Mouse (Mus musculus): ENCODE results near the gene Tspyl3. TPM values are rescaled to one million over a fixed set of nuclear protein-coding genes. Genes with fewer than 3 reads are reported as not detected.

The Tspyl3 gene
- polyA plus RNA-seq (2012; rRNA removed), result 6.1 and 8.5 TPM in 2 replicates

DNA sequence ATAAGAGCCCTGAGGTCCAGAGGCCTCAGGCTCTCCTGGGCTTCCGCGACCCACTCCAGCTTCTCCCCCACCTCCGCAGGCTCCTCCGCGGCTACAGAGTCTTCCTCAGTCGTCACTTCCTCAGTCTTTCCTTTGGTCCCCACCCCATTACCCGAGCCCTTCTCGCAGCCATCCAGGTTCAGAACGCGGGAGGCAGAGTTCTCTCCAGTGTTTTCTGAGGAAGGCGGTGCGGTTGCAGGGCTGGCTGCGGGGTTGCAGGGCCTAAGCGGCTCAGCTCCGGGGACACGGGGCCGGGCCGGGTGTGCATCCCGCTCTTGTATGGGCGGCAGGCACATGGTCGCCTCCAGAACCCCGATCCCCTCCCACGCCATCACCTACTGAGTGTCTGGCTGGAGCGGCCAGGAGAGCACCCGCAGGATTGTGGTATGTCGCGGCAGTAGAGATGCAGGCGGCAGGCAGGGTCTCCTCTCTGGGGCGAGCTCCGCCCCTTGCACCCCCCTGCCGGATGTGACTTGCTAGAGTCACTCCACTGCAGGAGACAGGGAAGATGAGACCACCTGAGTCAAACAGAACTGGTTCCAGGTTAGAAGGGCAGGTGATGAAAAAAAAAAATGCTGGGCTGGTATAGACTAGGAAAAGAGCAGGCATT is at the start of gene Tspyl3:
Gene Tspyl3 (minus strand): TSS at position 496 of the 649 bp plus-strand sequence.

DNA sequence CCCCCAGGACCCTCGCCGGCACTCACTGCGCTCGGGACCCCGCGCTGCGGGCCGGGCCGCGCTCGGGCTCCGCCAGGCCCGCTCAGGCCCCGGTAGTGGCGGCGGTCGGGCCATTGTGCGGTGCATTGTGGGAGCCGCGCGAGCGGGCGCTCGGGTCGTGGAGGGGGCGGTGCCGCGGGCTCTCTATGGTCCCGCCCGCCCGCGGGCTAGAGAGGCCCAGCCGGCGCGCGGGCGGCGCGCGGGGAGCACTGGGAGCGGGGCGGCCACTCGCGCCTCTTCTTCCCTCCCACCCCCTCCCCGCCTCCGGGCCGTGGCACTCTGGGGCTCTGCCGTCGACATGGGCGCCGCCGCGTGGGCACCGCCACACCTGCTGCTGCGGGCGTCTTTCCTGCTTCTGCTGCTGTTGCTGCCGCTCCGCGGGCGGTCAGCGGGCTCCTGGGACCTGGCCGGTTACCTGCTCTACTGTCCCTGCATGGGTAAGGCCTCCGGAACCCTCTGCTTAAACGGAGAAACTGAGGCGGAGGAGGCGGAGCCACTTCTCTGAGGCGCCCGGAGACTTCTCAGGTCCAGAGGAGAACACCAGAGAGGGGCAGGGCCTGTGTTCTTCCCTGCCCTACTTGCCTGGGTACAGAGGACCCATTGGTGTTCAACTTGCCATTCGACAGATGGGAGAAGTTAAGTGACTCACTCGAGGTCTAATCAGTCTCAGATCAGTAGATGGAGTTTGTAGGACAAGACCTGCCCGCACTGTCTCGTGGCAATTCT is 16.2 kb upstream of the Tspyl3 start, which contains the start of the genes Plagl2 and Pofut1:
Gene Plagl2 (minus strand): TSS at position 177 of the 765 bp plus-strand sequence.
Gene Pofut1 (plus strand): TSS at position 284 of the 765 bp plus-strand sequence.

Other genes with a start within 250 kb of the Tspyl3 start
- gene Pdrg1, start 210.0 kb downstream of the Tspyl3 start, polyA plus RNA-seq (2012; rRNA removed), result 90.3 and 94.6 TPM in 2 replicates
- gene Xkr7, start 193.6 kb downstream of the Tspyl3 start, polyA plus RNA-seq (2012; rRNA removed), result 3.6 and 3.8 TPM in 2 replicates
- 6.1 and 8.5 TPM in 2 replicates for gene Ccm2l, start 159.5 kb downstream of the Tspyl3 start, polyA plus RNA-seq (2012; rRNA removed)
- 1.5 and 2.2 TPM in 2 replicates for gene Hck, start 117.0 kb downstream of the Tspyl3 start, polyA plus RNA-seq (2012; rRNA removed)
- gene Tm9sf4, start 64.1 kb downstream of the Tspyl3 start, polyA plus RNA-seq (2012; rRNA removed), result 32.7 and 50.3 TPM in 2 replicates
- gene Plagl2, start 16.0 kb upstream of the Tspyl3 start, polyA plus RNA-seq (2012; rRNA removed), result 19.4 and 23.4 TPM in 2 replicates
- gene Pofut1, start 16.1 kb upstream of the Tspyl3 start, polyA plus RNA-seq (2012; rRNA removed), result 21.0 and 27.1 TPM in 2 replicates
- 18.0 and 23.2 TPM in 2 replicates for gene Kif3b, start 66.0 kb upstream of the Tspyl3 start, polyA plus RNA-seq (2012; rRNA removed)
- 31.1 and 39.3 TPM in 2 replicates for gene Asxl1, start 120.4 kb upstream of the Tspyl3 start, polyA plus RNA-seq (2012; rRNA removed)

Measured in central nervous system, embryonic 11.5 days (tissue).